Mouse (Mus musculus): ENCODE results near the gene Txn1. TPM values are rescaled to one million over a fixed set of nuclear protein-coding genes. Genes with fewer than 3 reads are reported as not detected.
A peak's percentile ranks its signal among the peaks of the same experiment; 100 is the strongest.

Txn1 gene
- total and polyA plus RNA-seq, 3 experiments = 366 to 395 TPM; not detected in 1

DNA sequence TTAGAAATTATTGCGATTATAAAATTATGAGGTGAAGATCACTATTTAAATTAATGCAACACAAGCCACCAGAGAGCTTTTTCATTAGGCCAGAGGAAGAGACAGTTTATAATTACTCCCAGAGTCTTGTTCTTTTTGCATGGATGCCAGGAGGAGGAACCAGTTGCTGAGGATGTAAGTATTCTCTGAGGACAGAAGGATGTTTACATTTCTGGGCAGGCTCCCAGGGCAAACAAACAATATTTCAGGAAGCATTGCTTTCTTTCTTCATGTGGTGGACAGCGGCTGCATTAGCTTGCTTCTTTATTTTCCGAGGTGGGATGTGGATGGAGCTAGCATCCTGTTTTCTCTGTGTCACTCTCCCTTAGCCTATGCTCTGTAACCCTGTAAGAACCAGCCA, 11.0 kb upstream of the Txn1 start:
- Histone ChIP-seq H3K27ac (ENCODE audit: control insufficient read depth, low read depth, low read length) (no peak overlapping the region), H3K9me3 (replicated peaks; ENCODE audit: insufficient read depth, low read length) (no peaks in the 10 kb centered on the region), H3K79me2 (ENCODE audit: control insufficient read depth, insufficient read depth, low read length, poor library complexity) (no peaks in the 10 kb centered on the region), H3K27me3 (ENCODE audit: control insufficient read depth in 1 of 2, insufficient read depth in 2 of 2, low read length in 2 of 2) (no peaks in the 10 kb centered on the region), H3K9ac (ENCODE audit: control insufficient read depth, low read depth, low read length, poor library complexity, severe bottlenecking) (no peak overlapping the region), H3K36me3 (ENCODE audit: control insufficient read depth in 1 of 2, insufficient read depth in 2 of 2, low read length in 2 of 2) (no peaks in the 10 kb centered on the region), H3K4me3 (ENCODE audit: control insufficient read depth in 1 of 2, insufficient read depth in 1 of 2, low read depth in 2 of 2, low read length in 2 of 2) (no peak overlapping the region), H3K4me1 (ENCODE audit: control insufficient read depth in 1 of 2, insufficient read depth in 2 of 2, low read length in 2 of 2) (no peaks in the 10 kb centered on the region)
- TF ChIP-seq TCF12 (IDR thresholded peaks at IDR 0.05; ENCODE audit: low read depth, low read length) (no peak), USF1 (IDR thresholded peaks at IDR 0.05; ENCODE audit: low read depth, low read length) (no peak), POLR2AphosphoS2 (IDR thresholded peaks at IDR 0.05; ENCODE audit: low read length) (no peak), NRF1 (IDR thresholded peaks at IDR 0.05; ENCODE audit: insufficient read depth, low read depth, low read length, poor library complexity, severe bottlenecking) (no peak)
- DNase-seq (ENCODE audit: low read depth, low spot score) = no peak

DNA sequence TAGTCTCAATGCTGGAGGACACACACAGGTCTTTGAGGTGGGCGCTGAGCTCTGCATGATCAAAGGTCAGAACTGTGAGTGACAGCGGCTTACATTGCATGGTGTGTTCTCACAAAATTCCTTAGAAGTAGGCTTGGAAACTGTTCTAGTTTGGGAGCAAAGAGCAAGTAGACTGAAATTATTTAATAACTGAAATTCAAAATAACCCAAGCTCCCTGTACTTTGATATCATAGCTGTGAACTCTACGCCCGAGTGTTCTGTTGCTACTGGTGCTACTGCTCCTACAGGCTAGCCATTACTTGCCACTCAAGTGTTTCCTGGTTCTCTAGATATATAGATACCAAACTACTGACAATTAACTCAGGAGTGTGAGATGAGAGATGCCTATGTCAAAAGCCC, 9.3 kb upstream of the Txn1 start:
- Histone ChIP-seq H3K9me3 (replicated peaks; ENCODE audit: insufficient read depth, low read length) (no peaks in the 10 kb centered on the region), H3K9ac (ENCODE audit: control insufficient read depth, low read depth, low read length, poor library complexity, severe bottlenecking) (no peak overlapping the region), H3K27ac (ENCODE audit: control insufficient read depth, low read depth, low read length) (no peak overlapping the region), H3K36me3 (ENCODE audit: control insufficient read depth in 1 of 2, insufficient read depth in 2 of 2, low read length in 2 of 2) (no peaks in the 10 kb centered on the region), H3K4me1 (ENCODE audit: control insufficient read depth in 1 of 2, insufficient read depth in 2 of 2, low read length in 2 of 2) (no peaks in the 10 kb centered on the region), H3K4me3 (ENCODE audit: control insufficient read depth in 1 of 2, insufficient read depth in 1 of 2, low read depth in 2 of 2, low read length in 2 of 2) (no peak overlapping the region), H3K79me2 (ENCODE audit: control insufficient read depth, insufficient read depth, low read length, poor library complexity) (no peaks in the 10 kb centered on the region), H3K27me3 (ENCODE audit: control insufficient read depth in 1 of 2, insufficient read depth in 2 of 2, low read length in 2 of 2) (no peaks in the 10 kb centered on the region)
- DNase-seq (ENCODE audit: low read depth, low spot score) = no peak
- TF ChIP-seq RCOR1 (IDR thresholded peaks at IDR 0.05; ENCODE audit: low read depth, low read length) = no peak
- no peak for TF ChIP-seq ZC3H11A (IDR thresholded peaks at IDR 0.05; ENCODE audit: low read depth, low read length)

DNA sequence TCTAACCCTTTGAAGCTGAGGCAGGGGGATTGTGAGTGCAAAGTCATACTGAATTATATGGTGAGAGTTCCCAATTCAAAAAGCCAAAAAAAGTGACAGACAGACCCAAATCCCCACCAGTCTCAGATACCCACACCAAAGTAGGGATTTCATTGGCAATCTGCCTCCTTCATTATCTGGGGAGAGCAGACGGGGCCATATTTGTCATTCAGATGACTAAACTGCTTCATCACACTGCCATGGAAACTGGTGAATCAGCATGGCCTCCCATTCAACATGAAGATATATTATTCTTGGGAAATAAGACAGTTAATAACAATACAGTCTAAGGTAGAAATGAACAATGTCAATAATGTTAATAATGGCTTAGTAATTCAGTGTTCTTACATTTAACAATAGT, 7.9 kb upstream of the Txn1 start:
- Histone ChIP-seq H3K27ac (ENCODE audit: control insufficient read depth, low read depth, low read length) (no peak overlapping the region), H3K9ac (ENCODE audit: control insufficient read depth, low read depth, low read length, poor library complexity, severe bottlenecking) (no peak overlapping the region), H3K36me3 (ENCODE audit: control insufficient read depth in 1 of 2, insufficient read depth in 2 of 2, low read length in 2 of 2) (no peaks in the 10 kb centered on the region), H3K4me3 (ENCODE audit: control insufficient read depth in 1 of 2, insufficient read depth in 1 of 2, low read depth in 2 of 2, low read length in 2 of 2) (no peak overlapping the region), H3K9me3 (replicated peaks; ENCODE audit: insufficient read depth, low read length) (no peaks in the 10 kb centered on the region), H3K4me1 (ENCODE audit: control insufficient read depth in 1 of 2, insufficient read depth in 2 of 2, low read length in 2 of 2) (no peaks in the 10 kb centered on the region), H3K27me3 (ENCODE audit: control insufficient read depth in 1 of 2, insufficient read depth in 2 of 2, low read length in 2 of 2) (no peaks in the 10 kb centered on the region), H3K79me2 (ENCODE audit: control insufficient read depth, insufficient read depth, low read length, poor library complexity) (no peaks in the 10 kb centered on the region; the same call in 1 of the 2 replicates)
- peak; percentile 56 for DNase-seq (ENCODE audit: low read depth, low spot score)
- TF ChIP-seq CTCF (IDR thresholded peaks at IDR 0.05 in 2 of 3, conservative IDR thresholded peaks at IDR 0.05 in 1 of 3; ENCODE audit: control insufficient read depth in 1 of 3, insufficient read depth in 1 of 3, low read depth in 2 of 3, low read length in 3 of 3, poor library complexity in 1 of 3, severe bottlenecking in 1 of 3) (no peak), CHD2 (IDR thresholded peaks at IDR 0.05; ENCODE audit: low read length) (no peak), ZMIZ1 (IDR thresholded peaks at IDR 0.05; ENCODE audit: low read depth, low read length) (no peak), ELF1 (IDR thresholded peaks at IDR 0.05; ENCODE audit: low read depth, low read length) (no peak), RCOR1 (IDR thresholded peaks at IDR 0.05; ENCODE audit: low read depth, low read length) (peak; percentile 63; the same call in 1 of the 2 replicates), MEF2A (IDR thresholded peaks at IDR 0.05; ENCODE audit: extremely low read depth, insufficient replicate concordance, low read depth, low read length, poor library complexity, severe bottlenecking) (no peak), TCF12 (IDR thresholded peaks at IDR 0.05; ENCODE audit: low read depth, low read length) (peak; percentile 48; the same call in 1 of the 2 replicates), JUND (IDR thresholded peaks at IDR 0.05; ENCODE audit: low read depth, low read length) (no peak), KAT2A (conservative IDR thresholded peaks at IDR 0.05; ENCODE audit: low read depth, low read length) (no peak), EP300 (IDR thresholded peaks at IDR 0.05; ENCODE audit: low read depth in 1 of 2, low read length in 2 of 2) (0 out of 4 replicates have a peak, but pooled peaks of 1 of the 2 experiments have one; percentile 34), NELFE (IDR thresholded peaks at IDR 0.05; ENCODE audit: low read depth, low read length) (no peak), MYB (IDR thresholded peaks at IDR 0.05; ENCODE audit: low read depth, low read length) (no peak), GATA1 (IDR thresholded peaks at IDR 0.05; ENCODE audit: low read depth, low read length) (peak; percentile 21; the same call in 1 of the 2 replicates), TAL1 (IDR thresholded peaks at IDR 0.05; ENCODE audit: low read length) (peak; percentile 55), POLR2AphosphoS5 (IDR thresholded peaks at IDR 0.05; ENCODE audit: borderline replicate concordance, low read depth, low read length) (no peak), BHLHE40 (IDR thresholded peaks at IDR 0.05; ENCODE audit: borderline replicate concordance, low read depth, low read length) (no peak), MAX (IDR thresholded peaks at IDR 0.05; ENCODE audit: low read length) (no peak), GABPA (IDR thresholded peaks at IDR 0.05; ENCODE audit: low read depth, low read length) (no peak), POLR2A (IDR thresholded peaks at IDR 0.05; ENCODE audit: control insufficient read depth in 1 of 2, insufficient read depth in 1 of 2, low read depth in 1 of 2, low read length in 2 of 2, poor library complexity in 1 of 2) (no peak), MAZ (IDR thresholded peaks at IDR 0.05; ENCODE audit: low read depth, low read length) (no peak), ETS1 (IDR thresholded peaks at IDR 0.05; ENCODE audit: low read depth, low read length) (no peak), CHD1 (IDR thresholded peaks at IDR 0.05; ENCODE audit: low read depth, low read length) (no peak), SIN3A (IDR thresholded peaks at IDR 0.05; ENCODE audit: low read length) (no peak)

Measured in MEL (cell line).